Mouse (Mus musculus): ENCODE results near the gene Jund. TPM values are rescaled to one million over a fixed set of nuclear protein-coding genes. Genes with fewer than 3 reads are reported as not detected.

Jund gene
- total RNA-seq, 2 experiments from 2014 or later = 219 to 272 TPM

GRCm38 (mm10) chr8:70745691-70746220, 47.0 kb downstream of the Jund start:
- no peak for DNase-seq (ENCODE audit: low spot score in 2 of 2)
- intact Hi-C loops (cut with DNase I) = no loop called here

GRCm38 (mm10) chr8:70746676-70747075, 47.9 kb downstream of the Jund start:
- DNase-seq (ENCODE audit: low spot score in 2 of 2) = no peak
- intact Hi-C loops (cut with DNase I) = no loop called here

- intact Hi-C loops (cut with DNase I) = no loop called here
These were observed 48.6 kb downstream of the Jund start for GRCm38 (mm10) chr8:70747211-70747890.

GRCm38 (mm10) chr8:70748246-70749096, 49.7 kb downstream of the Jund start:
- intact Hi-C loops (cut with DNase I) = no loop called here
- DNase-seq (ENCODE audit: low spot score in 2 of 2) = no peak

More at GRCm38 (mm10) chr8:70747211-70747890, 48.6 kb downstream of the Jund start:
- no peak for DNase-seq (ENCODE audit: low spot score in 2 of 2)

- DNase-seq (ENCODE audit: low spot score in 2 of 2) = peak in 1 of 2 experiments; percentile 3
- intact Hi-C loops (cut with DNase I) = no loop called here
These were observed 50.4 kb downstream of the Jund start for GRCm38 (mm10) chr8:70749097-70749674.

Other genes with a start within 250 kb of the Jund start
- gene Klhl26, start 222.0 kb upstream of the Jund start, total RNA-seq (2021) = 10 to 100 TPM; 43.6 to 44.6 TPM
- gene Tmem59l, start 211.6 kb upstream of the Jund start, total RNA-seq (2021) = 100 to 1,000 TPM; 279 to 317 TPM
- 1 to 10 TPM; 4.1 to 4.6 TPM for gene Crlf1, start 205.8 kb upstream of the Jund start, total RNA-seq (2021)
- 100 to 1,000 TPM; 106 to 108 TPM for gene Rex1bd, start 192.2 kb upstream of the Jund start, total RNA-seq (2021)
- gene Uba52, start 188.1 kb upstream of the Jund start, total RNA-seq (2021) = 100 to 1,000 TPM; 828 to 997 TPM
- 100 to 1,000 TPM; 403 to 432 TPM for gene Fkbp8, start 171.2 kb upstream of the Jund start, total RNA-seq (2021)
- gene Kxd1, start 171.0 kb upstream of the Jund start, total RNA-seq (2021) = 10 to 100 TPM; 45.0 to 49.7 TPM
- gene Ell, start 159.5 kb upstream of the Jund start, total RNA-seq (2021) = 10 to 100 TPM; 19.1 to 20.7 TPM
- gene Isyna1, start 104.6 kb upstream of the Jund start, total RNA-seq (2021) = 10 to 100 TPM; 47.5 to 53.0 TPM
- gene Ssbp4, start 90.1 kb upstream of the Jund start, total RNA-seq (2021) = 100 to 1,000 TPM; 257 to 265 TPM
- gene Lrrc25, start 82.8 kb upstream of the Jund start, total RNA-seq (2021) = 1 to 10 TPM in 1 of 2 experiments, under 1 TPM in 1; 0.44 to 1.2 TPM
- gene Gdf15, start 66.5 kb upstream of the Jund start, total RNA-seq (2021) = not detected
- gene Pgpep1, start 38.6 kb upstream of the Jund start, total RNA-seq (2021) = 10 to 100 TPM; 11.6 to 17.2 TPM
- 10 to 100 TPM; 59.1 to 69.8 TPM for gene Lsm4, start 25.7 kb upstream of the Jund start, total RNA-seq (2021)
- under 1 TPM; 0.10 to 0.34 TPM for gene Iqcn, start 4.5 kb downstream of the Jund start, total RNA-seq (2021)
- not detected for gene Gm3336, start 19.6 kb downstream of the Jund start, total RNA-seq (2021)
- gene Pde4c, start 24.8 kb downstream of the Jund start, total RNA-seq (2021) = 1 to 10 TPM in 1 of 2 experiments, under 1 TPM in 1; 0.89 to 2.0 TPM
- 100 to 1,000 TPM; 824 to 964 TPM for gene Rab3a, start 55.7 kb downstream of the Jund start, total RNA-seq (2021)
- 10 to 100 TPM; 33.9 to 41.5 TPM for gene Mpv17l2, start 62.0 kb downstream of the Jund start, total RNA-seq (2021)
- gene Pik3r2, start 77.8 kb downstream of the Jund start, total RNA-seq (2021) = 100 to 1,000 TPM; 152 to 164 TPM
- 100 to 1,000 TPM; 312 to 338 TPM for gene Mast3, start 106.1 kb downstream of the Jund start, total RNA-seq (2021)
- gene Il12rb1, start 109.5 kb downstream of the Jund start, total RNA-seq (2021) = 1 to 10 TPM in 1 of 2 experiments, under 1 TPM in 1; 0.86 to 1.1 TPM
- gene Arrdc2, start 140.8 kb downstream of the Jund start, total RNA-seq (2021) = 10 to 100 TPM; 16.9 to 20.2 TPM
- gene Kcnn1, start 164.3 kb downstream of the Jund start, total RNA-seq (2021) = 10 to 100 TPM; 18.3 to 27.0 TPM
- 100 to 1,000 TPM in 1 of 2 experiments, 10 to 100 TPM in 1; 88.6 to 108 TPM for gene Ccdc124, start 175.0 kb downstream of the Jund start, total RNA-seq (2021)
- 10 to 100 TPM in 1 of 2 experiments, 1 to 10 TPM in 1; 8.9 to 12.1 TPM for gene Slc5a5, start 193.8 kb downstream of the Jund start, total RNA-seq (2021)
- 100 to 1,000 TPM; 558 to 677 TPM for gene Rpl18a, start 198.5 kb downstream of the Jund start, total RNA-seq (2021)
- gene Map1s, start 207.0 kb downstream of the Jund start, total RNA-seq (2021) = 10 to 100 TPM; 78.7 to 82.1 TPM